Mouse (Mus musculus): ENCODE results near the gene Stk40. TPM values are rescaled to one million over a fixed set of nuclear protein-coding genes. Genes with fewer than 3 reads are reported as not detected.
"Not testable (repeated sequence)": the region's sequence is repeated elsewhere in the genome, so short reads cannot be mapped to it uniquely, and the experiment has no call there.

Gene Stk40
- polyA plus RNA-seq, 1 experiment from 2014 or later, result 26.5 TPM

DNA sequence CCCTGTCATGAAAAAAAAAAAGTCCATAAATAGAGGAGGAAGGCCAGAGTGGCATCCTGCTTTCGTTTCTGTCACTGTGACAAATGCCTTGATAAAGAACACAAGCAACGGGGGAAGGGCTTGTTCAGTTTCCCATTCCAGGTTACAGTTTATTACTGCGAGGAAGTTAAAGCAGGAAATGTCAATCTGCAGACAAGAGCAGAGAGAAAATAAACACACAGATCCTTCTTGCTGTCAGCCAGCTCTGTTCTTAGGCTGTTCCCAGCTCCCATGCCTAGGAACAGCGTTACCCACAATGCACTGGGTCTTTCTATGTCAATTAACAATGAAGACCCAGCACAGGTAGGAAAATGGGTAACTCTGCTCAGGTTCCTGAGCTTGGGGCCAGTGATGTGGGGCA, 51.4 kb downstream of the Stk40 start:
- no peak for DNase-seq (ENCODE audit: low spot score)

- no peak for DNase-seq (ENCODE audit: low spot score)
These were observed 52.1 kb downstream of the Stk40 start for GRCm38 (mm10) chr4:126155869-126156268.

- DNase-seq (ENCODE audit: low spot score), result peak; percentile 42
These were observed 52.9 kb downstream of the Stk40 start for GRCm38 (mm10) chr4:126156617-126157016.

- no peak for DNase-seq (ENCODE audit: low spot score)
These were observed 53.8 kb downstream of the Stk40 start for GRCm38 (mm10) chr4:126157562-126157961.

DNA sequence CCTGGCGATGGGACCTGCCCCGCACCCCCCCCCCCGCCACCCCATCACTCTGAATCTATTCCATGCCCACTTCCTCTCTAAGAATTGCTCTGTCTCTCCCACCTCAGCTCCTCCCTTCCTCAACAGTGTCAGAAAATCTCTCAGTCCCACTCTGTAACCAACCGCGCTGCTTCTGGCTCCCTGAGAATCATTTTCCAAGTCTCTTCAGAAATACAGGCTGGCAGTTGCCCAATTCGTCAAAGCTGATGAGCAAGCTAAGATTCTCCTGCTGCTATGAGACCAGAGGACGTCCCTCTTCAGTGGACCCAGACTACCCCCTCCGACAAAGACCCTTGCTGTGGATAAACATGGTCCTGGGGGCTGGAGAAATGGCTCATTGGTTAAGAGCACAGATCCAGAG, 55.7 kb downstream of the Stk40 start:
- no peak for DNase-seq (ENCODE audit: low spot score)

- no peak for DNase-seq (ENCODE audit: low spot score)
These were observed 57.2 kb downstream of the Stk40 start for GRCm38 (mm10) chr4:126160981-126161380.

GRCm38 (mm10) chr4:126161456-126161855, 57.7 kb downstream of the Stk40 start:
- no peak for DNase-seq (ENCODE audit: low spot score)

GRCm38 (mm10) chr4:126161986-126162385, 58.2 kb downstream of the Stk40 start:
- no peak for DNase-seq (ENCODE audit: low spot score)

- DNase-seq (ENCODE audit: low spot score), result peak; percentile 88
These were observed 58.8 kb downstream of the Stk40 start for GRCm38 (mm10) chr4:126162544-126163066.

- DNase-seq (ENCODE audit: low spot score), result no peak
These were observed 59.4 kb downstream of the Stk40 start, which contains the start of gene Sh3d21 for GRCm38 (mm10) chr4:126163067-126163659. TSS of gene Sh3d21 (minus strand) at chr4:126163491.

DNA sequence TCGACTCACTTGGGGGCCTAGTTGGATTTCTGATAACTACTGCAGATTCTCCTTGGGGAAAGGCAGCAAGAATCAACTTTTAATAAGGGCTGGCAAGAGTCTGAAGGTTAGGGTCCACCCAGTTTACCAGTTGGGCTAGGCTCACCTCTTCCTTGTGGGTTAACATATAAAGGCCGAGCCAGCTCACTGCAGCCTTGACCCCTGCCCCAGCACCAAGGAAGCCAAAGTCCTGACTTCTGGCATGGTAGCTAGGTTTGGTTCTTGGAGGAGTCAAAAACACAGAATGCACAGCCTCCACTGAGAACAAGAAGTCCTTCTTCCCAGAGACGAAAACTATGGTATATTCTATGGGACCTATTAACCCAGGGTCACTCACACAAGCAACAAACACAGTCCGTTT, 59.9 kb downstream of the Stk40 start:
- no peak for DNase-seq (ENCODE audit: low spot score)

DNA sequence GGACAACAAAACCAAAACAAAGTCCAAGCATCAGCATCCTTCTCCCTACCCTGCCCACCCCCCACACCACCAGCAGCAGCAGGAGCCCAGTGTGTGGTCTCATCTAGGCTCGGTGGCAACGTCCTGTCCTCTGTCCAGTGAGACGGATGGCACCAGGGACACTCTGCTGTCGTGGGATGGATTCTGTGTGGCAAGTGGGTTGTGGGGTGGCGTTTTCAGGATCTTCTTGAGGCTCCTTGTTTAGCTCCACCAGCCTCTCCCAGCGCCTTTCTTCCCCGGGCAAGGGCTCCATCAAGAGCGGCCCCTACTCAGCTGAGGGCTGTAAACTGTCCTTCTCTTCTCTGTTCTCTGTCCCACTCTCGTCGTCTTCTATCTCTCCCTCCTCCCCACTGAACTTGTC, 61.3 kb downstream of the Stk40 start:
- not testable (repeated sequence) for DNase-seq (ENCODE audit: low spot score)

- DNase-seq (ENCODE audit: low spot score), result no peak
These were observed 62.3 kb downstream of the Stk40 start for GRCm38 (mm10) chr4:126166084-126166483.

DNA sequence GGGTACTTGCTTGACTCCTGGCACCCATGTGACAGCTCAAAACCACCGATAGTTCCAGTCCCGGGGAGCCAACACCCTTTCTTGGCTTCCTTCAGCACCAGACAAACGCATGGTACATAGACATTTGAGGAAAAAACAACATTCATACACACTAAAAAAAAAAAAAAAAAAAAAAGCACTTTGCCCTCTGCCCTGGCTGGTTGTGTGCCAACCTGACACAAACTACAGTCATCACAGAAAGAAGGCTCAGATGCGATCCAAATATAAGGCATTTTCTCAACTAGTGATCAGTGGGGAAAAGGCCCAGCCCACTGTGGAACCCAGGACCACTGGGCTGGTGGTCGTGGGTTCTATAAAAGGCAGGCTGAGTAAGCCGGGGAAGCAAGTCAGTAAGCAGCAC, 65.1 kb downstream of the Stk40 start:
- DNase-seq (ENCODE audit: low spot score), result no peak

DNA sequence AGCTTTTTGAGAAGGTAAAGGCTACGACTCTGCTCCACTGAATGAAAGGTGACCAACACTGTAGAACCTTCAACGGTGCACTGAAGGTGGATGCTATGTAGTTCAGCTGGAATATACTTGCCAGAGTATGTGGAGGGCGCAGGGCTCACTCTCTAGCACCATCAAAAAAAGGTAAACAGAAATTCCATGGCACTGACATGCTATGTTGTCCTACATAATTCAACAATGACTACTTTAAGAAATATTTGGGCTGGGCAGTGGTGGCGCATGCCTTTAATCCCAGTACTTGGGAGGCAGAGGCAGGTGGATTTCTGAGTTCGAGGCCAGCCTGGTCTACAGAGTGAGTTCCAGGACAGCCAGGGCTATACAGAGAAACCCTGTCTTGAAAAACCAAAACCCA, 67.0 kb downstream of the Stk40 start:
- not testable (repeated sequence) for DNase-seq (ENCODE audit: low spot score)

- no peak for DNase-seq (ENCODE audit: low spot score)
These were observed 70.0 kb downstream of the Stk40 start for GRCm38 (mm10) chr4:126173800-126174199.

DNA sequence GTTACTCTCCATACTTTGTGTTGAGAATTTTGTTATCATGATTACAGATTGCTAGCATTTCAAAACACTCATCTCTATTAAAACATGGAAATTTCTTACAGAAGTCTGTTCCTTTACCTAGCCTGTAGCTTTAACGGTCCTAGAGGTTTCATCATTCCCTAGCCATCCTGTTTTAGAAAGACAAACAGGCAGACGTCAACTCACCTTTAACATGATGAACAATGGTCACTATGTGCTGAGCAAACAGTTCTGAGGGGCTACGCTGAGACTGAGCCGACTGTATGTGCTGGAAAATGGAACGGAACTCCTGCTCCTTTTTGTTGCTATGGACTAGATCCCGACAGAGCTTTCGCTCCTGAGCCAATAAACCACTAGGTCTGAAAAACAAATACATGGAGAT, 72.2 kb downstream of the Stk40 start:
- DNase-seq (ENCODE audit: low spot score), result not testable (repeated sequence)

DNA sequence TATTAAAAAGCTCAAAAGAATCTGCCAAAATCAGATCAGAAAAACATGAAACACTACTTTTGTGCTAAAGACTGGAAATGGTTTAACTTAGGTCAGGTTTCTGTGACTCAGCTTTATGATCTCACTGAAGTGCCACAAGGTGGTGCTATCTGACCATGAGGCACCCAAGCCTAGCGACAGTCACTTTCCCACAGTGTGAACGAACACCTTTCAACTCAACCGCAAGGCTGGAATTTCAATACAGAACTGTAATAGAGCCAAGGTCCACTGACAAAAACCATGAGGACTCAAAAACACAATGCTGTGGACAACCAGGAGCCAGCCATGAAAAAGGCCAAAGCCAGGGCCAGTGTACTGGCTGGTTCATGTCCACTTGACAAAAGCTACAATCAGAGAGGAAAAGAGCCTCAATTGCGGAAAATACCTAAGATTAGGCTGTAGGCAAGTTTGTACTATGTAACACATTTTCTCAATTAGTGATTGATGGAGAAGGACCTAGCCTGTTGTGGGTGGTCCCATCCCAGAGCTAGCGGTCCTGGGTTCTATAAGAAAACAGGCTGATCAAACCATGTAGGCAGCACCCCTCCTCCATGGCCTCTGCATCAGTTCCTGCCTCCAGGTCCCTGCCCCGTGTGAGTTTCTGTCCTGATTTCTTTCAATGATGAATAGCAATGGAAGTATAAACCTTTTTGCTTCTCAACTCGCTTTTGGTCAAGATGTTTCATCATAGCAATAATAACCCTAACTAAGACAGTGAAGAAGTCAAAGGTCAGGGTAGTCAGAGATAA, 77.6 kb downstream of the Stk40 start:
- peak; percentile 62 for DNase-seq (ENCODE audit: low spot score)

GRCm38 (mm10) chr4:126183034-126183433, 79.3 kb downstream of the Stk40 start:
- no peak for DNase-seq (ENCODE audit: low spot score)

DNA sequence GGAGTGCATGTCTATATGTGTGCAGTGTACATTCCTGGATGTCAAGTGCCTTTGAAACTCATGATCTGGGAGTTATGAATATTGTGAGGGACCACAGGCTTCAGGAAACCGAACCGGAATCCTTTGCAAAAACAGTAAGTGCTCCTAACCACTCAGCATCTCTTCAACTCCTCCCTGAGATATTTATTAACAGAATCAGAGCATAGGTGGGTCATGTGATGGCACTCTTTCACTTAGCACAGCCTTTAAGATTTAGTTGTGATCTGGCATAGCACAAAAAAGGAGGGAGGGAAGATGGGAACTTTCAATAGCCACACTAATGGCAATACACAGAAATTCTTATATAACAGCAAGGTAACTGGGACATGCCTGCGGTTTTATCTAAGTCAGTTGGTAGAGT, 83.3 kb downstream of the Stk40 start:
- no peak for DNase-seq (ENCODE audit: low spot score)
